Mouse (Mus musculus) lung, postnatal 36 days (tissue): ENCODE measurements around the gene Ring1.

Source experiments
- DNase-seq: peaks from one replicate; pipeline ENCODE4 v3.0.0; 2022; ENCODE audit warnings: mixed read lengths

Ring1 gene

GRCm38 (mm10) chr17:33991788-33992664 lies 32.5 kb downstream of the Ring1 start:
- DNase-seq, result peak; percentile 80

DNA sequence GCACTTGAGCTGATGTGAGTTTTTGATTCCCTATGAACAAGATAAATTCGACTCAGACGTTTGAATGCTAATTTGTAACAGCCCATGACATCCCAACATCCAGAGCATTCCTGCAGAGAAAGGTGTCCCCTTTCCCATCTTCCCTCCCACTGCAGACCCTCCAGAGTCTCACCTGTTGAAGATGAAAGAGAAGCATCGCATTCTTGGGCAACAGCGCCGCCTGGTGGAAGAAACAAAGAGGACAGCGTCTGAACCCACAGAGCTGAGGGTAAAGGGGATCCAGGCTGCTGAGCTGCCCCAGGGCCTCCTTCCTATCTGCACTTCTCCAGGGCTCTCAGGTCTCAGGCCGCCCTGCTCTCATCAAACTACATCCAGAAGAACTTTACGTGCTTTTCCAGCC lies 42.3 kb downstream of the Ring1 start:
- peak; percentile 77 for DNase-seq

DNA sequence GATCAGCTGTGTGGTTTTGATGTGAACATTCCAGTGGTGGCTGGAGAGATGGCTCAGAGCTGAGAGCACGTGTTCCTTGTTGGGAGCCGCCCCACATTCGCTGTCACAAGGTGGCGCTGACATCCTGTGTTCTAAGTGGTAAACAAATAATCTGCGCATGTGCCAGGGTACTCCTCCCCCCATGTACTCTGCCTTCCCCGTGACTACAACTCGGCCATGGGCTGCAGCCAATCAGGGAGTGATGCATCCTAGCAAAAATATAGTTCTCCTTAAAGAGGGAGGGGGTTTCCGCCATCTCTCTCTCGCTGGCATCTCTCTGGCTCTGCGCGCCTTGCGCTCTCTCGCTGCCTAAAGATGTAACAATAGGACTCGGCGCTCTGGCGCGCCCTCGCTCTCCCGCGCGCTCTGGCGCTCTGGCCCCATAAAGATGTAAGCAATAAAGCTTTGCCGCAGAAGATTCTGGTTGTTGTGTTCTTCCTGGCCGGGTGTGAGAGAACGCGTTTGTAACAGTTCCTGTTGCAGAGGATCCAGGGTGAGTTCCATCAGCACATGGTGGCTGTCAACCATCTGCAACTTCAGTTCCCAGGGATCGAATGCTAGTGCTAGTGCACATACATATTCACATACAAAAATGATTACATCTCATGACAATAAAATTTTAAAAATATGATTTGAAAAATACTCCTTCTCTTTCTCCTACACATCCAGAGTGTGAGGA lies 43.1 kb downstream of the Ring1 start:
- peak; percentile 97 for DNase-seq

GRCm38 (mm10) chr17:33980181-33981035 lies 44.1 kb downstream of the Ring1 start:
- no peak for DNase-seq

DNA sequence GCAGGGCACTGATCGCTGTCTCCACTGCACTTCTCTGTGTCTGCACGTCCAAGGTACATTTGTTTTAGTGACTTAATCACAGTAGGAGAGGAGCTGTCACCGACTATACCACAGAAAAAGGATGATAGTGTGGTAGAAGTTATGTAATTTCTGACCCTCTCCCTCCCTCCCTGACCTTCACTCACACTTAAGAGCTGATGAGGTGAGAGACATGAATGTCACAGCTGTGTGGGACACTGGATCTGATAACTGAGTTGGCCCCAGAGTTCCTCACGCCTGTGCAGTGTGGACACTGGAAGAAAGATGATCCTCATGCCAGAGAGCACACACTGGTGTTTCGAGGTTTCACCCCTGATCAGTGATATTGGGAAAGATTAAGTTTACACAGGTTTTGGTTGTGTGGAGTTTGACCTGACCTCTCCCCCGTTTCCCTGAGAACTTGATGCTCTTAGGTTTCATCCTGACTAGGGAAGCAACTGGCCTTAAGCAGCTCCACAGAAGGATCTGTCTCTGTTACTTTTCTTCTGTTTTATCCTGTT lies 44.9 kb downstream of the Ring1 start:
- no peak for DNase-seq

GRCm38 (mm10) chr17:33978631-33979031 lies 45.8 kb downstream of the Ring1 start:
- DNase-seq, result peak; percentile 94

DNA sequence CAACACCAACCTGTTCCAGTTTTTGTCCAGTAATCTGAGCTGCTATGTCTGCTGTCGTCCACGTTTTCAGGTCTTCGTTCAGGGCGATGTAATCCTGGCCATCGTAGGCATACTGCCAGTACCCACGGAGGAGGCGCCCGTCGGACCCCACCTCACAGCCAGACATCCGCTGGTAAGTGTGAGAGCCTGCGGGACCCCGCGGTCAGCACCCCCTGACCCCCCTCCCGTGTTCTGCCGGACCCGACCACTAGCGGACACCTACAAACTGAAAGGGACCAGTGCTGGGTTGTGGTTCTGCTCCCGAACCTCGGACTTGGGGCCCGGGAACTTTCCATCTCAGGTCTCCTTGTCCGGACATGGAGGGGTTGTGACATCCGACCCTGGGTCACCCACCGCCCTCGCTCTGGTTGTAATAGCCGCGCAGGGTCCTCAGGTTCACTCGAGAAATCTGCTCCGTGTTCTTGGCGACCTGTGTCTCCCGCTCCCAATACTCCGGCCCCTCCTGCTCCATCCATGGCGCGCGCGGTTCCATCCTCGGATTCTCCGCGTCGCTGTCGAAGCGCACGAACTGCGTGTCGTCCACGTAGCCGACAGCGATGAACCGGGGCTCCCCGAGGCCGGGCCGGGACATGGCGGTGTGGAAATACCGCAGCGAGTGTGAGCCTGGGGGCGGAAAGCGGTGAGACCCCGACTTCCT lies 46.5 kb downstream of the Ring1 start:
- DNase-seq, result no peak

DNA sequence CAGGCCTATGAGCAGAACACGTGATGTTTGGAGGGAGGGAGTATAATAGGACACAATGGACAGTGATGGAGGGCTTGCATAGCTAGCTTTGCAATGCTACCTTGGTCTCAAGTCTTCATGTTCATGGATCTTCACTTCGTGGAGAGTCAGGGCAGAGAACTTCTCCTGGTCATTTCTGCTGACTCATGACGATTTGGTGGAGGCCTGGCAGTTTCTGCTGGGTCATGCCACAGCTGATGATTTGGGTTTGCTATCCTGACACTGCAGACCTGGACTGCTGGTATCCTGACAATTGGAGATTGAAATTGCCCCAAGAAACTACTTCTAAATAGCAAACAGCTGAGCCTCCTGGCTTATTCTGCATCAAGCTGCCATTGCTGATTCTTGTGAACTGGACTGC lies 50.9 kb downstream of the Ring1 start:
- no peak for DNase-seq

- no peak for DNase-seq
Observed at GRCm38 (mm10) chr17:33972691-33973090, 51.8 kb downstream of the Ring1 start.
